Mouse (Mus musculus) kidney, adult 2 months (tissue): ENCODE results near the gene Gm17428. TPM values are rescaled to one million over a fixed set of nuclear protein-coding genes. Genes with fewer than 3 reads are reported as not detected.

ENCODE experiments used
- DNase-seq: peaks from one replicate; pipeline ENCODE4 v3.0.0; 2021
- H3K27ac ChIP-seq: fragments of 200-500 bp; 2 replicates; pipeline ENCODE4 v1.5.1; 2012; ENCODE audit warnings: low read depth, low read length, control low read depth, inconsistent platforms; ENCODE audit not compliant: insufficient read depth
- H3K27me3 ChIP-seq: fragments of 200-500 bp; replicated peaks from 2 replicates; pipeline ENCODE4 v1.6.1; 2012; ENCODE audit warnings: mild to moderate bottlenecking, moderate library complexity, low read length, inconsistent platforms; ENCODE audit not compliant: control insufficient read depth, insufficient read depth
- H3K36me3 ChIP-seq: fragments of 200-500 bp; 2 replicates; pipeline ENCODE4 v1.6.1; 2012; ENCODE audit warnings: mild to moderate bottlenecking, moderate library complexity, low read length, inconsistent platforms; ENCODE audit not compliant: control insufficient read depth, insufficient read depth
- H3K4me1 ChIP-seq: fragments of 200-500 bp; 2 replicates; pipeline ENCODE4 v1.6.1; 2011; ENCODE audit warnings: low read length; ENCODE audit not compliant: control insufficient read depth, insufficient read depth
- H3K4me3 ChIP-seq: fragments of 200-500 bp; 2 replicates; pipeline ENCODE4 v1.5.1; 2011; ENCODE audit warnings: mild to moderate bottlenecking, low read depth, low read length, control low read depth; ENCODE audit not compliant: insufficient read depth
- CTCF ChIP-seq: fragments of 200-500 bp; conservative IDR thresholded peaks from 2 replicates; pipeline ENCODE4 v1.5.1; 2011; ENCODE audit warnings: low read depth, mild to moderate bottlenecking, control low read depth, low read length, moderate library complexity, mixed read lengths; ENCODE audit not compliant: insufficient read depth, insufficient read length
- POLR2A ChIP-seq: fragments of 200-500 bp; IDR thresholded peaks from one replicate; pipeline ENCODE4 v1.6.1; 2011; ENCODE audit warnings: low read depth, low read length, control low read depth
- WGBS: fragments of 180-500 bp; shearing (Covaris S2); methylation state at CpG from one replicate; pipeline ENCODE4 v1.1.7; 2018; 5-methylcytosine and 5-hydroxymethylcytosine counted together
- polyA plus RNA-seq: library from polyadenylated mRNA; depleted of rRNA; stranded (reverse); fragments of >200 nt; gene quantifications from 2 replicates; pipeline ENCODE4 v1.2.3, GENCODE M21; 2012

The Gm17428 gene
- polyA plus RNA-seq, 1 experiment, result not detected

DNA sequence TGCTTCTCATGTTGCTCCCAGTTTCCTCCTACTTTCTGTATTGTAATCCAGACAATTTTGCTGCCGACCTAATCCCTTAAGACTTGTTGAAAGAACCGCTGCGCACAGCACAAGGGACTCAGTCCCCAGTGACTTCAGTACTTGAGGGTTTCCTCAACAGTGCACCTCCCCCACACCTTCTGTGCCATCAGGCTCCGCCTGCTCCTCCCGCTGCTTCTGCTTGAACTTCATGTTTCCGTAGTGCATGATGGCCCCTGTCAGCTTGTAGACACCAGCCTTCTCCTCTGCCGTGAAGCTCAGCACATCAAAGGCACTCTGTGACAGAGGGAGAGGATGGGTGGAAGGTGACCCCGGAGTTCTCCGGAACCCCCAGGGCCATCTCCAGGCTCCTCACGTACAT lies 16.0 kb upstream of the Gm17428 start:
- Histone ChIP-seq H3K4me3 (no peak overlapping the region), H3K27me3 (no peaks in the 10 kb centered on the region), H3K36me3 (no peaks in the 10 kb centered on the region), H3K4me1 (no peaks in the 10 kb centered on the region), H3K27ac (no peak overlapping the region)
- TF ChIP-seq CTCF (no peak), POLR2A (no peak)
- no peak for DNase-seq
- 71% methylated on average over 10 of the region's 10 CpGs for WGBS

DNA sequence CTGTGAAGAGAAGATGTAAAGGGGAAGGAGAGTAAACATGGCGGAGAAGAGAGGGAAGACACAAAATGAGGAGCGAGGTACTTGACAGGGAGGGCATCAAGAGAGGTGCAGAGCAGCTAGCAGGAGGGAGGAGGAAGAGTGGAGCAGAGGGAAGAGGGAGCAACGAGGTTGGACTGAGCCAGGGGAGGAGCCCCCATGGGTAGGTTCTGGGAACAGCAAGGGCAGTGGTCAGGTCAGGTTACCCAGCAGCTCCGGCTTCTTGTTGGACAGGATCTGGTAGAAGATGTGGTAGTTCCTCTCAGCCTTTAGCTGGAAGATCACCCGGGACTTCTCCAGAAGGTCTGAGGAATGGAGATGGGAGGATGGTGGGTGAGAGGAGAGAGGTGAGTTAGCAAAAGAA lies 15.2 kb upstream of the Gm17428 start:
- Histone ChIP-seq H3K4me3 (no peak overlapping the region), H3K27ac (no peak overlapping the region)

GRCm38 (mm10) chr14:54962714-54963113 lies 14.0 kb upstream of the Gm17428 start:
- no peak for DNase-seq
- no peaks in the 10 kb centered on the region for H3K4me1 ChIP-seq
- no peak for TF ChIP-seq POLR2A
- TF ChIP-seq CTCF, result no peak
- H3K36me3 ChIP-seq, result no peaks in the 10 kb centered on the region
- no peak overlapping the region for H3K4me3 ChIP-seq
- H3K27me3 ChIP-seq, result no peaks in the 10 kb centered on the region
- 84% methylated on average over 7 of the region's 7 CpGs for WGBS
- no peak overlapping the region for H3K27ac ChIP-seq

More for the DNA sequence above, 15.2 kb upstream of the Gm17428 start:
- WGBS, result 72% methylated on average over 5 of the region's 5 CpGs
- no peak for TF ChIP-seq POLR2A
- TF ChIP-seq CTCF, result no peak
- Histone ChIP-seq H3K27me3 (no peaks in the 10 kb centered on the region), H3K4me1 (no peaks in the 10 kb centered on the region), H3K36me3 (no peaks in the 10 kb centered on the region)
- no peak for DNase-seq

GRCm38 (mm10) chr14:54963727-54964126 lies 13.0 kb upstream of the Gm17428 start:
- WGBS, result 88% methylated on average over 11 of the region's 11 CpGs
- TF ChIP-seq POLR2A (no peak), CTCF (no peak)
- Histone ChIP-seq H3K4me1 (no peaks in the 10 kb centered on the region), H3K36me3 (no peaks in the 10 kb centered on the region), H3K27me3 (no peaks in the 10 kb centered on the region), H3K27ac (no peak overlapping the region), H3K4me3 (no peak overlapping the region)
- no peak for DNase-seq

DNA sequence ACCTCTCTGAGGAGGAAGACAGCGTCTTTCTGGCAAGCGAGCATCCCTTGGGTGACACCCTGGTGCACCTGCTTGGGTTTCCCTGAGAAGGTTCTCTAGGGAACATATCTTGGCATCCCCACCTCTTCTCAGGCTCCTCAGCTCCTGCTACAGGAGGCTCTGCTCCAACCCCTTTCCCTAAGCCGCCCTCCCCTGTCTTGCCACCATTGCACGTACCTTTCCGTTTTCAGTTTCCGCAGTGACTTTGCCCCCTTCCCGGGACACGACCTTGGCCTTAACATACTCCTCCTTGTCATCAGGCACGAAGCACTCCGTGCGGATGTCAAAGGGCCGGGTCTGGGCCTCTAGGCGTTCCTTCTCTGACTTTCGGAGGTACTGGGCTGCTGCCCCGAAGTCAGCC lies 11.7 kb upstream of the Gm17428 start:
- DNase-seq, result no peak
- WGBS, result 70% methylated on average over 15 of the region's 15 CpGs
- no peaks in the 10 kb centered on the region for H3K4me1 ChIP-seq
- TF ChIP-seq POLR2A, result no peak
- TF ChIP-seq CTCF, result no peak
- no peak overlapping the region for H3K4me3 ChIP-seq
- H3K36me3 ChIP-seq, result no peaks in the 10 kb centered on the region
- H3K27me3 ChIP-seq, result no peaks in the 10 kb centered on the region
- H3K27ac ChIP-seq, result no peak overlapping the region

GRCm38 (mm10) chr14:54965631-54966030 lies 11.1 kb upstream of the Gm17428 start:
- no peak for DNase-seq
- Histone ChIP-seq H3K27me3 (no peaks in the 10 kb centered on the region), H3K4me3 (no peak overlapping the region), H3K4me1 (no peaks in the 10 kb centered on the region), H3K36me3 (no peaks in the 10 kb centered on the region), H3K27ac (no peak overlapping the region)
- 61% methylated on average over 6 of the region's 6 CpGs for WGBS
- no peak for TF ChIP-seq POLR2A
- no peak for TF ChIP-seq CTCF

GRCm38 (mm10) chr14:54966320-54966977 lies 10.3 kb upstream of the Gm17428 start, which contains the start of gene Myh6:
Gene Myh6 (minus strand): TSS chr14:54966927.
- H3K27me3 ChIP-seq, result no peaks in the 10 kb centered on the region
- H3K4me1 ChIP-seq, result no peaks in the 10 kb centered on the region
- no peak within 1 kb of the TSS for H3K27ac ChIP-seq
- DNase-seq, result no peak
- no peaks in the 10 kb centered on the region for H3K36me3 ChIP-seq
- H3K4me3 ChIP-seq, result no peak within 1 kb of the TSS
- WGBS, result 84% methylated on average over 7 of the region's 7 CpGs
- TF ChIP-seq POLR2A (no peak), CTCF (no peak)
